Mouse (Mus musculus) heart, adult 2 months (tissue): ENCODE measurements around the gene Gm45837. TPM values are rescaled to one million over a fixed set of nuclear protein-coding genes. Genes with fewer than 3 reads are reported as not detected.

ENCODE experiments used
- DNase-seq, 2 experiments: peaks; one replicate each; pipeline ENCODE4 v3.0.0; 2021
- H3K27ac ChIP-seq: fragments of 200-600 bp; 2 replicates; pipeline ENCODE4 v1.8.1; 2022
- H3K27me3 ChIP-seq: fragments of 200-500 bp; 2 replicates; pipeline ENCODE4 v1.6.1; 2012; ENCODE audit warnings: mild to moderate bottlenecking, low read length, inconsistent platforms, mixed read lengths; ENCODE audit not compliant: control insufficient read depth, insufficient read depth
- H3K36me3 ChIP-seq: fragments of 200-500 bp; 2 replicates; pipeline ENCODE4 v1.6.1; 2012; ENCODE audit warnings: low read length, inconsistent platforms; ENCODE audit not compliant: control insufficient read depth, insufficient read depth
- H3K4me1 ChIP-seq: fragments of 200-500 bp; 2 replicates; pipeline ENCODE4 v1.6.1; 2011; ENCODE audit warnings: low read length; ENCODE audit not compliant: control insufficient read depth, insufficient read depth
- H3K4me3 ChIP-seq: fragments of 200-600 bp; 2 replicates; pipeline ENCODE4 v1.8.1; 2022
- H3K79me2 ChIP-seq: fragments of 200-500 bp; replicated peaks from 2 replicates; pipeline ENCODE4 v1.6.1; 2012; ENCODE audit warnings: mild to moderate bottlenecking, inconsistent platforms, low read length, moderate library complexity, mixed read lengths; ENCODE audit not compliant: control insufficient read depth, insufficient read depth
- H3K9ac ChIP-seq: fragments of 200-500 bp; 2 replicates; pipeline ENCODE4 v1.6.1; 2012; ENCODE audit warnings: low read depth, mild to moderate bottlenecking, control low read depth, inconsistent platforms, low read length, mixed read lengths
- CTCF ChIP-seq: fragments of 200-600 bp; IDR thresholded peaks from 2 replicates; pipeline ENCODE4 v1.8.1; 2022; ENCODE audit warnings: antibody characterized with exemption, mild to moderate bottlenecking, moderate library complexity
- EP300 ChIP-seq: fragments of 200-500 bp; IDR thresholded peaks from 2 replicates; pipeline ENCODE4 v1.6.1; 2011; ENCODE audit warnings: low read depth, low read length, control low read depth; ENCODE audit not compliant: insufficient read depth
- POLR2A ChIP-seq: fragments of 200-500 bp; IDR thresholded peaks from 2 replicates; pipeline ENCODE4 v1.6.1; 2011; ENCODE audit warnings: mild to moderate bottlenecking, low read depth, low read length, control low read depth; ENCODE audit not compliant: insufficient read depth
- WGBS: fragments of 180-500 bp; shearing (Covaris S2); methylation state at CpG from one replicate; pipeline ENCODE4 v1.1.7; 2018; 5-methylcytosine and 5-hydroxymethylcytosine counted together
- intact Hi-C: fragments of 180-260 bp; cut with DNase I; formaldehyde crosslinking; loops from one replicate; pipeline ENCODE4 v1.15.1; 2025
- polyA plus RNA-seq: library from polyadenylated mRNA; depleted of rRNA; stranded (reverse); fragments of >200 nt; gene quantifications from 2 replicates; pipeline ENCODE4 v1.2.3, GENCODE M21; 2012
- total RNA-seq, 2 experiments: library from RNA; stranded (reverse); gene quantifications; 2 replicates each; pipeline ENCODE4 v1.2.3; 2021

Gm45837 gene
- total and polyA plus RNA-seq, 3 experiments: not detected

- DNase-seq: peak in 1 of 2 experiments; percentile 30
- intact Hi-C loops: no loop called here
- Histone ChIP-seq H3K36me3 (peaks cover 11% of the 10 kb centered on the region), H3K27me3 (no peaks in the 10 kb centered on the region), H3K27ac (peak overlapping the region; percentile 47), H3K79me2 (no peaks in the 10 kb centered on the region), H3K4me3 (no peak overlapping the region), H3K4me1 (peaks cover 59% of the 10 kb centered on the region), H3K9ac (no peak overlapping the region)
- 44% methylated on average over 11 of the region's 11 CpGs for WGBS
- TF ChIP-seq EP300 (no peak), CTCF (no peak), POLR2A (no peak)
Observed at GRCm38 (mm10) chr7:101463665-101464271, 53.1 kb downstream of the Gm45837 start.

- Histone ChIP-seq H3K4me1 (peaks cover 50% of the 10 kb centered on the region), H3K9ac (peak overlapping the region; percentile 10)
- TF ChIP-seq EP300 (no peak), POLR2A (no peak), CTCF (no peak)
Observed at GRCm38 (mm10) chr7:101464927-101465326, 54.2 kb downstream of the Gm45837 start.

DNA sequence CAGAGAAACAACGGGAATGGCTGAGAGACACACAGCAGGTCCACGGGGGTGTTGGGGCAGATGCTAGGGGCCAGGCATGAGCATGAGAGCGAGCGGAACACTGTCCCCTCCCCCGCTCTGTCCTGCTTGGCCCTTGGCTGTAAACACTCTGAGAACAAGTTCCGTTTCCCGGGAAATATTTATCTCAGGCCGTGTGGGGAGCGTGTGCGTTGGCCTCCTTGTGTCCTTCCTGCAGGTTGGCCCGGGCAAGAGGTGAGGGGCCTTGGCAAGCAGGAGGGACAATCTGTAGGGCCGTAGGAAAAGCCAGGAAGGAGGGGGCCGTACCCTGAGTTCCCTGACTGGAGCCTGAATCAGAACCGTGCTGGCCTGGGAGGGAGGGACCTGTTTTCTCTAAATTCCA, 54.7 kb downstream of the Gm45837 start:
- WGBS: 4% methylated on average over 14 of the region's 14 CpGs
- no peaks in the 10 kb centered on the region for H3K79me2 ChIP-seq
- peaks cover 8% of the 10 kb centered on the region for H3K36me3 ChIP-seq
- no peak for TF ChIP-seq CTCF
- peak; percentile 96 for TF ChIP-seq EP300
- intact Hi-C loops: loop anchor here (1.0 kb wide), 1 partner anchor 14 kb away; no protein-coding TSS in a partner anchor
- H3K4me3 ChIP-seq: no peak overlapping the region
- H3K27ac ChIP-seq: peak overlapping the region; percentile 73
- peak; percentile 78 to 83 for DNase-seq
- peaks cover 45% of the 10 kb centered on the region for H3K4me1 ChIP-seq
- peak overlapping the region; percentile 11 for H3K9ac ChIP-seq
- H3K27me3 ChIP-seq: no peaks in the 10 kb centered on the region

More at GRCm38 (mm10) chr7:101464927-101465326, 54.2 kb downstream of the Gm45837 start:
- intact Hi-C loops: loop anchor here (1.0 kb wide), 1 partner anchor 14 kb away; no protein-coding TSS in a partner anchor
- no peak for DNase-seq
- no peaks in the 10 kb centered on the region for H3K27me3 ChIP-seq
- H3K27ac ChIP-seq: peak overlapping the region; percentile 73
- WGBS: 51% methylated on average over 4 of the region's 4 CpGs
- H3K36me3 ChIP-seq: peaks cover 8% of the 10 kb centered on the region
- no peak overlapping the region for H3K4me3 ChIP-seq
- H3K79me2 ChIP-seq: no peaks in the 10 kb centered on the region

DNA sequence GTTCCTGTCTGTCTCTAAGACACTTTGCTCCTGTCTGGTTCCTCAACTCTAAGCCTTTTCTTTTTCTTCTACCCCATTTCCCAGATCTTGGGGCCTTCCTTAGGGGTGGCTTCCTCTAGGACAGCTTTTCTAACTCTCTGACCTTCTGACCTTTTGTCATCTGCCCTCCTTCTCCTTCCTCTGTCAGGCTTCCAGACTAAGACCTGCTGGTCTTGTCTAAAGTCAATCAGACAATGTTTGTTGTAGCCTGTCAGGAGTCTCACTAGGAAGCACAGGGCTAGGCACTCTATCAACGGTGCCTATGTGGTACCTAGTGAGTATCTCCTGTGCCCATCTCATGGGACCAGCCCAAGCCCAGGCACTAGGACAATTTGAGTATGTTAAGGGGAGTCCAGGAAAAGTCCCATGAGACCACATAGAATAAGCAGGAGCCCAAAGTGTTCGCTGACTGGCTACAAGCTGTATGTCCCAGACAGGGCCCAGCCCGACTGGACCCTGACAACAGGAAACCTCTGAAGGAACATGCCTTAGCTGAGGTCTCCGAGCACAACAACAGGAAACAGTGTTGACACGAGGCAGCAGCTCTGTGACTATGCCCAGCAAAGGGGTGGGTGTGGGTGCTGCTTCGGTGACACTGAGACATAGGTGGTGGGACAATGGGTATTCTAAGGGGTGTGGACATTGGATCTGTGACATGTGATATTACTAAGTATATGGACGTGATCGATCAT, 55.3 kb downstream of the Gm45837 start:
- H3K27ac ChIP-seq: peak overlapping the region; percentile 73
- WGBS: 40% methylated on average over 8 of the region's 8 CpGs
- no peak overlapping the region for H3K4me3 ChIP-seq
- no peak for TF ChIP-seq CTCF
- TF ChIP-seq EP300: peak; percentile 96
- peak; percentile 48 for TF ChIP-seq POLR2A
- DNase-seq: peak; percentile 62 to 76
- H3K36me3 ChIP-seq: peaks cover 8% of the 10 kb centered on the region
- intact Hi-C loops: loop anchor here (1.0 kb wide), 1 partner anchor 15 kb away; no protein-coding TSS in a partner anchor
- H3K27me3 ChIP-seq: no peaks in the 10 kb centered on the region
- no peaks in the 10 kb centered on the region for H3K79me2 ChIP-seq
- H3K9ac ChIP-seq: peak overlapping the region; percentile 11
- peaks cover 46% of the 10 kb centered on the region for H3K4me1 ChIP-seq

DNA sequence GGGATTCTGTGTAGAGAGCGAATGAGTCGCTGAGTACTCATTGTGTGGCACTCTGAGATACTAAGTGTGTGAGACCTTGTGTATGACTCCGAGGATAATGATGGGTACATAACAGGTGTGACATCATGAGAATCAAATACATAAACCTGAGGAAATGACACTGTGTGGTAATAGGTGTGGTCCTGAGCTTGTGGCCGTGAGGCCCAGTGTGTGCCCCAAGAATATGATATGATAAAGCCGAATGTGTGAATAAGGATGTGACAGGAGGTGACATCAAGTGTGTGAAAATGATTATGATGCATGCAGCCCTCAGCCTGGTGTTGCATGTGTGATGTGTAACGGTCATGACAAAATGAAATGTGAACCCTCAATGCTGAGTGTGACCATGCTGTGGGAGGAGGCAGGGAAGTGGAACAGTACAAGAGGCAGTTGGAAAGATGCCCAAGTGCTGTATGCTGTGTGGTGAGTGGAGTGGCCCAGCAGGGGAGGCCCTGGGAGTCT, 55.9 kb downstream of the Gm45837 start:
- peak; percentile 37 to 59 for DNase-seq
- Histone ChIP-seq H3K36me3 (peaks cover 8% of the 10 kb centered on the region), H3K9ac (no peak overlapping the region), H3K4me1 (peaks cover 48% of the 10 kb centered on the region), H3K4me3 (no peak overlapping the region), H3K27me3 (no peaks in the 10 kb centered on the region), H3K27ac (peak overlapping the region; percentile 73), H3K79me2 (no peaks in the 10 kb centered on the region)
- TF ChIP-seq EP300 (0 out of 2 replicates have a peak, but pooled peaks have one; percentile 55), POLR2A (no peak), CTCF (peak; percentile 33; the same call in 1 of the 2 replicates)
- intact Hi-C loops: no loop called here
- WGBS: 45% methylated on average over 6 of the region's 6 CpGs

DNA sequence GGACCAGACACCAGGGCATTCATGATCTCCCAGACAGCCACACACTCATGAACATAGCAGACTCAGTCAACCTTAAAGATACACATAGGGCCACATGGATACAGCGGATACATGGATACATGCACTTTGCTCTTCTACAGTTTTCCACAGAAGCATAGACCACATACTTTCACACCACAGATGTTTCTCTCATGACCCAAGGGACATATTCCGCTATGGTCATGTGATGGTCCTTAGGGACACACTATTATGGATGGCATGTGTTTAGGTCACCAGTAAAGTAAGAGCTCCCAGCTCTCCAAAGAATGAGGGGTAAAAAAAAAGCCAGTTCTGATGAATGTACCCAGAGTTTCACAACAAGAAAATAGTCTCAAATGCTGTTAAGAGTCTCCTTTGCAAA, 60.7 kb downstream of the Gm45837 start:
- H3K27ac ChIP-seq: peak overlapping the region; percentile 36

More for the DNA sequence above, 60.7 kb downstream of the Gm45837 start:
- Histone ChIP-seq H3K4me3 (no peak overlapping the region), H3K36me3 (peaks cover 6% of the 10 kb centered on the region), H3K9ac (no peak overlapping the region), H3K79me2 (no peaks in the 10 kb centered on the region), H3K4me1 (peaks cover 35% of the 10 kb centered on the region), H3K27me3 (no peaks in the 10 kb centered on the region)
- WGBS: 72% methylated on average over 2 of the region's 2 CpGs
- no peak for TF ChIP-seq CTCF
- TF ChIP-seq POLR2A: no peak
- no peak for TF ChIP-seq EP300
- DNase-seq: no peak
- intact Hi-C loops: no loop called here
